Mouse (Mus musculus) C2C12 (cell line): ENCODE results near the gene Epb41l1. TPM values are rescaled to one million over a fixed set of nuclear protein-coding genes. Genes with fewer than 3 reads are reported as not detected.

Experiments
- H3K27me3 ChIP-seq: one replicate; pipeline ENCODE4 v1.6.1; 2011; ENCODE audit not compliant: control insufficient read depth, insufficient read depth, insufficient read length
- H3K36me3 ChIP-seq: one replicate; pipeline ENCODE4 v1.6.1; 2011; ENCODE audit not compliant: control insufficient read depth, insufficient read depth
- H3K4me3 ChIP-seq: one replicate; pipeline ENCODE4 v1.5.1; 2011; ENCODE audit warnings: mild to moderate bottlenecking, control low read depth; ENCODE audit not compliant: poor library complexity, insufficient read depth, severe bottlenecking
- H3K79me2 ChIP-seq: one replicate; pipeline ENCODE4 v1.6.1; 2011; ENCODE audit not compliant: control insufficient read depth, insufficient read depth
- H3K79me3 ChIP-seq: one replicate; pipeline ENCODE4 v1.6.1; 2011; ENCODE audit warnings: low read depth, control low read depth
- H3ac ChIP-seq: one replicate; pipeline ENCODE3; 2011; ENCODE audit warnings: low read depth; ENCODE audit not compliant: control insufficient read depth, insufficient read length
- CEBPB ChIP-seq: IDR thresholded peaks from one replicate; pipeline ENCODE4 v1.6.1; 2011; ENCODE audit warnings: low read depth, mild to moderate bottlenecking, control low read depth, moderate library complexity
- CTCF ChIP-seq: IDR thresholded peaks from one replicate; pipeline ENCODE4 v1.5.1; 2011; ENCODE audit not compliant: control insufficient read depth, insufficient read depth, insufficient read length
- FOSL1 ChIP-seq: IDR thresholded peaks from one replicate; pipeline ENCODE4 v1.8.0; 2011; ENCODE audit warnings: mild to moderate bottlenecking, low read length; ENCODE audit not compliant: poor library complexity, insufficient read depth, severe bottlenecking
- MAX ChIP-seq: IDR thresholded peaks from one replicate; pipeline ENCODE4 v1.6.1; 2011; ENCODE audit warnings: mild to moderate bottlenecking, control low read depth
- MYOD1 ChIP-seq: IDR thresholded peaks from one replicate; pipeline ENCODE4 v1.6.1; 2011; ENCODE audit warnings: low read depth; ENCODE audit not compliant: control insufficient read depth, insufficient read length
- MYOG ChIP-seq: IDR thresholded peaks from one replicate; pipeline ENCODE4 v1.6.1; 2011; ENCODE audit not compliant: control insufficient read depth, insufficient read length; ENCODE audit errors: extremely low read depth
- USF1 ChIP-seq: IDR thresholded peaks from one replicate; pipeline ENCODE4 v1.6.1; 2011; ENCODE audit warnings: low read depth, mild to moderate bottlenecking, control low read depth, moderate library complexity
- polyA plus RNA-seq: library from polyadenylated mRNA; unstranded; fragments of >200 nt; fragmentation: generic; extraction: Trizol; gene quantifications from one replicate; pipeline ENCODE4 v1.2.1, GENCODE M21; 2012; ENCODE audit warnings: missing spikeins

The Epb41l1 gene
- polyA plus RNA-seq, 1 experiment = 37.8 TPM

GRCm38 (mm10) chr2:156480267-156480666, 59.6 kb downstream of the Epb41l1 start:
- Histone ChIP-seq H3K79me2 (peaks cover 84% of the 10 kb centered on the region), H3K4me3 (no peak overlapping the region), H3ac (no peak overlapping the region), H3K27me3 (no peaks in the 10 kb centered on the region), H3K79me3 (peaks cover 52% of the 10 kb centered on the region), H3K36me3 (peaks cover 8% of the 10 kb centered on the region)
- no peak for TF ChIP-seq USF1
- TF ChIP-seq MYOG = no peak
- TF ChIP-seq CEBPB = no peak
- TF ChIP-seq FOSL1 = no peak
- TF ChIP-seq MYOD1 = no peak
- TF ChIP-seq CTCF = no peak
- TF ChIP-seq MAX = no peak

GRCm38 (mm10) chr2:156482299-156482698, 61.6 kb downstream of the Epb41l1 start:
- peaks cover 16% of the 10 kb centered on the region for H3K36me3 ChIP-seq
- no peak overlapping the region for H3K4me3 ChIP-seq
- H3ac ChIP-seq = no peak overlapping the region
- H3K79me3 ChIP-seq = peaks cover 49% of the 10 kb centered on the region
- no peak for TF ChIP-seq USF1
- TF ChIP-seq FOSL1 = no peak
- no peak for TF ChIP-seq MAX
- no peak for TF ChIP-seq CEBPB
- TF ChIP-seq MYOG = no peak
- TF ChIP-seq MYOD1 = no peak
- TF ChIP-seq CTCF = no peak
- H3K27me3 ChIP-seq = no peaks in the 10 kb centered on the region
- H3K79me2 ChIP-seq = peaks cover 88% of the 10 kb centered on the region

GRCm38 (mm10) chr2:156482764-156483163, 62.1 kb downstream of the Epb41l1 start:
- H3K79me2 ChIP-seq = peaks cover 86% of the 10 kb centered on the region
- H3K27me3 ChIP-seq = no peaks in the 10 kb centered on the region
- TF ChIP-seq CTCF (no peak), MAX (no peak), MYOD1 (no peak), FOSL1 (no peak), CEBPB (no peak), MYOG (no peak), USF1 (no peak)
- H3K4me3 ChIP-seq = no peak overlapping the region
- H3K36me3 ChIP-seq = peaks cover 16% of the 10 kb centered on the region
- peaks cover 45% of the 10 kb centered on the region for H3K79me3 ChIP-seq
- H3ac ChIP-seq = no peak overlapping the region

- H3K36me3 ChIP-seq = peaks cover 16% of the 10 kb centered on the region
- TF ChIP-seq CTCF (no peak), USF1 (no peak), MYOD1 (no peak), CEBPB (no peak), MYOG (no peak), FOSL1 (no peak), MAX (no peak)
- H3K4me3 ChIP-seq = no peak overlapping the region
- peaks cover 81% of the 10 kb centered on the region for H3K79me2 ChIP-seq
- H3K27me3 ChIP-seq = no peaks in the 10 kb centered on the region
- peaks cover 40% of the 10 kb centered on the region for H3K79me3 ChIP-seq
- no peak overlapping the region for H3ac ChIP-seq
Observed at GRCm38 (mm10) chr2:156483204-156483603, 62.5 kb downstream of the Epb41l1 start.

GRCm38 (mm10) chr2:156486086-156486751, 65.5 kb downstream of the Epb41l1 start:
- no peaks in the 10 kb centered on the region for H3K27me3 ChIP-seq
- TF ChIP-seq CTCF = no peak
- TF ChIP-seq FOSL1 = no peak
- no peak for TF ChIP-seq MYOG
- no peak for TF ChIP-seq USF1
- TF ChIP-seq CEBPB = no peak
- no peak for TF ChIP-seq MYOD1
- no peak for TF ChIP-seq MAX
- H3K79me2 ChIP-seq = peaks cover 80% of the 10 kb centered on the region
- no peak overlapping the region for H3K4me3 ChIP-seq
- peaks cover 21% of the 10 kb centered on the region for H3K36me3 ChIP-seq
- H3K79me3 ChIP-seq = peaks cover 43% of the 10 kb centered on the region
- H3ac ChIP-seq = no peak overlapping the region
